Mouse (Mus musculus) spleen, postnatal 36 days (tissue): ENCODE results near the gene Ttc27.

Source experiments
- DNase-seq, 2 experiments: peaks; one replicate each; pipeline ENCODE4 v3.0.0; 2022; ENCODE audit warnings: low spot score in 2 of 2, mixed read lengths in 1 of 2

Ttc27 gene

DNA sequence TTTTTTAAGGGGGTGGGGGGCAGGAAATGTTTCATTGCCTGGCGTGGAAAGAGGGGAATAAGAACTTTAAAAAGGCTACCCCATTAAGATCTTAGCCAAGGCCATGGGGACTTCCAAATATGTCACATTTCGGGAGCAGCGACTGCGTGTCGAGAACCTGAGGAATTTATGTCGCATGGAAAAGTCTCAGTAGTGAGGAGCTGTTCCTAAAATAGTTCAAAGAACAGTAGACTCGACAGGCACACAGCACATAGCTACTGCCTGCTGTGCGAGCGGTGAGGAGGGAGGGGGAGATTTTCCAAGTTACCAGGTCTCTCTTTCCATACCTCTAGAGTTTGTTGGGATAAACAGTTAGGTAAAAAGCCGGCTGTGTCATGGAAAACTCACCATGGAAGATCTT lies 159.4 kb downstream of the Ttc27 start:
- DNase-seq: no peak

GRCm38 (mm10) chr17:74879768-74880167 lies 162.2 kb downstream of the Ttc27 start:
- DNase-seq: no peak

- no peak for DNase-seq
Measured at GRCm38 (mm10) chr17:74887039-74887438, 169.5 kb downstream of the Ttc27 start.

- no peak for DNase-seq
Measured at GRCm38 (mm10) chr17:74888836-74889534, 171.5 kb downstream of the Ttc27 start.

- no peak for DNase-seq
Measured at GRCm38 (mm10) chr17:74889535-74890117, 172.1 kb downstream of the Ttc27 start.

DNA sequence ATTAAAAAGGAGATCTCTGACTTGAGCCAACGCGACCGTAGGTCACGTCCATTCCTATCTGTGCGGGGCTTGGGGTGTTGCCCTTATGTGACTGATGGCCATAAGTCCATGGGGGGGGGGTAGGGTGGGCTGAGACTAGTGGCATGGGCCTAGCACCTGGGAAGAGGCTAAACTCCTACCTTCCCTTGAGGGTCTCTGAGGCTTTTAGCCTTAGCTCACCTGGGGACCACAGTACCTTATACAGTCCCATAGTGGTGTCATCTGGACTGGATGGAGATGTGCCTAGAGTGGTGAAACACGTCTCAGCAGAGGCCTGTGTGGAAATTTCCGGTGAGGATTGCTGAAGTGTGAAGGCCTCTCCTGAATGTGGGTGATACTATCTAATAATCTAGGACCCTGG lies 184.9 kb downstream of the Ttc27 start:
- DNase-seq: no peak

DNA sequence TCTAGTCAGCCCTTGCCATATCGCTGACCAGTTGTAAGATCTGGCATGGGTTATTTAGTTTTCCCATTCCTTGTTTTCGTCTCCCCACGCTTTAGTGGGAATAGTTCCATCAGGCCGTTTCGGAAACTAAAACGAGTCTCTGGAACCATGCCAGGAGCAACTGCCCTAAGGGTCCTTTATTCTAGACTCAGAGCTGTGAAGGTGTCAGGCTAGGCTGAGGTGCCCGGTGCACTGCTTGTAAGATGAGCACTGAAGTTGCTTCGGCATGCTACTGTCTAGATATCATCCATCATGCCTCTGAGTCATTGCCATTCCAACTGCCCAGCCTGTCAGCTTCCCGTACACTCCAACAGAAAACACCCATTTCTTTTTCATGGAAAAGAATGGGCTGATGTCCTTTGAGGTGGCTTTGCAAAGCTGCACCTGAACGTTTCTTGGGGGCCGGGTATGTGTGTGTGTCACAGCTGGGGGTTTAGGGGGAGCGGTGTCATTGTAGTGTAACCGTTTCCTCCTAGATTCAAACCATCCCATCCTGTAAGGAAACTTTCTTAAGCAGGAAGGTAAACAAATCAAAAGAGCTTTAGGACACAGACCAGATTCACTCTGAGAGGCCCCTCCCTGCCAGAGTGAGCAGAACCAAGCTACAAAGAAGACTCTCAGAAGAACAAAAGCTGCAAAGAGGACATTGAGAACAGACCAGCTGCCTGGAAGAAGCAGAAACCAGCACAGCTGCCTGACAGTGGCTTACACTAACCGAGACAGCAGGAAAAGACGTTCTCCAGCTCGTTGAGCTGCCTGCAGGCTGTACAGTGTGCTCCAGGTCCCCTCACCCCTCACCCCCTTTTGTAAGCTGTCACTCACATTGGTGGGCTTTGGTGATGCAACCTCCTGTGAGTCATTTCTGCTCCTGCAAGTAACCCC lies 186.1 kb downstream of the Ttc27 start:
- no peak for DNase-seq

DNA sequence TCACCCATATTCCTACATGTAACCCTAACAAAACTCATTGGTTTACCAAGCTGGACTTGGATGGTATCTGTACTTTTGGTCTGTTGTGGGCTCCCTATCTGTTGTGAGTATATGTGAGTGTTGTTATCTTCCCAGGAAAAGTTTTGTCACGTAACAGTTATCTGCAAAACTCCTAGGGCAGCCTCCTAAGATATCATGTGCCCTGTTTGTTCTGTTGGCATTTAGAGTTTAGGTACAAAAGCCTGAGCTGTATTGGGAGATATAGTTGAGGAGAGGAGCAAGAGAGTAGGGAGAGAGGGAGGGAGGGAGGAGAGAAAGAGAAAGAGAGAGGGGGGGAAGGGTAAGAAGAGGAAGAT lies 186.8 kb downstream of the Ttc27 start:
- DNase-seq: no peak

DNA sequence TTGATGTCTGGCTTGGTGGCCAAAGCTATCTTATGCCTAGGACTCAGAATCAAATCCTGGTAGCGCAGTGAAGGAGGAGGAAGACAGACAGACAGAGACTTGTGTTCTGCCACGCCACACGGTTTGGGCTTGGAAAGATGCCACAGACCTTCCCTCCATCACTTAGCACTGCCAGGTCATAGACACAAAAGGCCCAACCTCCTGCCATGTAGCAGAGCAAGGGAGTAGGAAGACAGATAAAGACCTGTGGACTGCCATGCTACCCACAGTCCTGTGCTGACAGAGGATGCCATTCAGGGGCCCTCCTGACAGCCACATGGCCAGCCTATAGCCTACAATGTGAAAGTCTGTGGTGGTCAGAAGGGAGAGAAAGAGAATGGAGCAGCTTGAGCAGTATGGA lies 187.4 kb downstream of the Ttc27 start:
- DNase-seq: no peak

DNA sequence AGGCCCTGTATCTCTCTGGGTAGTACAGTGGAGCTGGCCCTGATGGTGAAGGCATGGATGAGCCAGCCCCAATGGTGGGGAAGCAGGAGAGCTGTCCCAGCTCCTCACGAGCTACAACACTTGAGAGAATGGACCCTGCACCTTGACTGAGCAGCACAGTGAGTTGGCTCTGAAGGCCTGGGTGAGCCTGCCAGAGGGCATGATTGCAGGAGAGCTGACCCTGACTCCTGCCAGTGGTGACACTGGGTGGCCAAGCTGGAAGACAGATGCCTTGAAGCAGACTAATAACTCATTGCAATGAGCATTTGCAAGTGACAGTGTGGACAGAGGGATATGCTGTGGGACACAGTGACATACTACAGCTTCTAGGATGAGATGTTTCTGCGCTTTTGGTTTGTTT lies 195.5 kb downstream of the Ttc27 start:
- DNase-seq: no peak
